Mouse (Mus musculus): ENCODE measurements at regions not wholly inside any gene's neighbourhood (a gene's known extent, or its start where the extent isn't known, plus 50 kb on each side); places are given as distances from the start of the nearest gene placed in this dataset.
A peak's percentile ranks its signal among the peaks of the same experiment; 100 is the strongest.

DNA sequence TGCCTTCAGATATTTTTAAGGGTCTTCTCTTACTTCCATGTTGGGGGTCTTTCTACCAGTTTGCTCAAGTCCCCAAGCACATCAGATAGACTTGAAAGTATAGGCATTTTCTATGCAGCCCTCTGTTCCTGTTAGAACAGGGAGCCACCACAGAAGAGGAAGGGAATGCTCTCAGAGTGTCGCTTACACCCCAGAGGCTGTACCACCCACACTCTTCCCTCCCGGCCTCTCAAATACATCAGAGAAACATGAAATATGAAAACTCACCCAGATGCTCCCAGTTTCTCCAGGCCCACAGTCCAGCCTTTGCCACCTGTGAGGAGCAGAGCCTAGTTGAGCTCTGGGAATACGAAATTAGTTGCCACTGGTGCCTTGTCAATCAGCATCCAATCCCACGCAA lies 423.2 kb upstream of the Meis1 start:
- H3K4me1 ChIP-seq (ENCODE audit: control insufficient read depth, insufficient read depth, low read length) = no peaks in the 10 kb centered on the region
- no peaks in the 10 kb centered on the region for H3K36me3 ChIP-seq (ENCODE audit: control insufficient read depth, insufficient read depth)
- WGBS = 84% methylated on average over 4 of the region's 4 CpGs
- H3K4me3 ChIP-seq (ENCODE audit: low read length) = no peak overlapping the region
- H3K9me3 ChIP-seq (replicated peaks; ENCODE audit: control insufficient read depth, low read length) = no peaks in the 10 kb centered on the region
- no peak for ATAC-seq (replicated peaks; ENCODE audit: extremely low read depth, insufficient read depth, low FRiP score)
- H3K27ac ChIP-seq (ENCODE audit: low read length) = no peak overlapping the region
- H3K9ac ChIP-seq (ENCODE audit: low read length) = no peak overlapping the region
- H3K4me2 ChIP-seq (ENCODE audit: low read depth, low read length) = no peak overlapping the region
- H3K27me3 ChIP-seq (ENCODE audit: control insufficient read depth, insufficient read depth, low read length) = no peaks in the 10 kb centered on the region

DNA sequence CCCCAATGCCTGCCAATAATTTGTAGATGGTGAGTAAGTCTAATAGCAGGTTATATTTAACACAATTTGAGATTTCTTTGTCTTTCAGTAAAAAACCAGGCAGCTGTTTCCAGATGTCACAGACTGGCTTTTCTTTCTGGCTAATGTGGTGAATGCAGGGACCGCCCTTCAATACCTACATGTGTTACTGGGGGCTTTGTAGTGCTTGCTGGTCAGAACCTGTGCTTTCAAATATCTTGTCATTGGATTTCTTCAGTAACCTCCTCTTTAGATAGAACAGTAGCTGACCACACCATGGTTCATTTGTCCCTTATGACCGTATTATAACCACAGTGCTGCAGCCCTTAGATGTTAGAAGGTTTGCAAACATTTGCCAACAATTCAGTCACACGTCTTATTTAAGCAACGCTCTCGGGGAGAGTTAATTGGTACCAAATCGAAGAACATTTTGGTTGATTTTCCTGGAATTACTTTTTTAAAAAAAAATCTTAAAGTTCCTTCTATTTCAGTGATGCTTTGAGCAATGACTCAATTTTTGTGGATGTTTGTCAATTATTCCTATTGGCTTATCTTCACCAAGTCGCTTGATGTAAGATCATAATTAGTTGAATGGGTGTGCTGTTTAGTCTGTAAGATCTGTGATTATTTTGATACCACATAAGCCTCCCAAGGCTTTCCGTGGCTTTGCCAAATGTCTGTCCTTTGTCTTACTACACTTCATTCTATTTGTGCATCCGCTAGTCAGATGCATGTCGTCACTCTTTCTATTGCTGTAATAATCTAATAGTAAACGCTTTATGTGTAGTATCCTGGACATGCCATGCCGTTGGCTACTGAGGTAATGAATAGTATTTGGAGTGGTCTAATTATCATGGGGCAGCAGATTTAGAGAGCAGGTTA lies 436.9 kb upstream of the Meis1 start:
- no peaks in the 10 kb centered on the region for H3K27me3 ChIP-seq (ENCODE audit: control insufficient read depth, insufficient read depth, low read length)
- H3K9me3 ChIP-seq (replicated peaks; ENCODE audit: control insufficient read depth, low read length) = no peaks in the 10 kb centered on the region
- H3K4me2 ChIP-seq (ENCODE audit: low read depth, low read length) = no peak overlapping the region
- no peaks in the 10 kb centered on the region for H3K4me1 ChIP-seq (ENCODE audit: control insufficient read depth, insufficient read depth, low read length)
- no peaks in the 10 kb centered on the region for H3K36me3 ChIP-seq (ENCODE audit: control insufficient read depth, insufficient read depth)
- no peak overlapping the region for H3K4me3 ChIP-seq (ENCODE audit: low read length)
- H3K27ac ChIP-seq (ENCODE audit: low read length) = no peak overlapping the region
- ATAC-seq (replicated peaks; ENCODE audit: extremely low read depth, insufficient read depth, low FRiP score) = no peak
- 75% methylated on average over 12 of the region's 12 CpGs for WGBS
- H3K9ac ChIP-seq (ENCODE audit: low read length) = no peak overlapping the region

GRCm38 (mm10) chr11:19456577-19456976 lies 437.8 kb upstream of the Meis1 start:
- Histone ChIP-seq H3K4me3 (ENCODE audit: low read length) (no peak overlapping the region), H3K4me2 (ENCODE audit: low read depth, low read length) (no peak overlapping the region), H3K4me1 (ENCODE audit: control insufficient read depth, insufficient read depth, low read length) (no peaks in the 10 kb centered on the region), H3K27me3 (ENCODE audit: control insufficient read depth, insufficient read depth, low read length) (no peaks in the 10 kb centered on the region), H3K9me3 (replicated peaks; ENCODE audit: control insufficient read depth, low read length) (no peaks in the 10 kb centered on the region), H3K27ac (ENCODE audit: low read length) (no peak overlapping the region), H3K36me3 (ENCODE audit: control insufficient read depth, insufficient read depth) (no peaks in the 10 kb centered on the region), H3K9ac (ENCODE audit: low read length) (no peak overlapping the region)
- ATAC-seq (replicated peaks; ENCODE audit: extremely low read depth, insufficient read depth, low FRiP score) = no peak
- WGBS = 64% methylated on average over 1 of the region's 1 CpGs

- Histone ChIP-seq H3K27ac (ENCODE audit: low read length) (no peak overlapping the region), H3K4me3 (ENCODE audit: low read length) (no peak overlapping the region), H3K27me3 (ENCODE audit: control insufficient read depth, insufficient read depth, low read length) (no peaks in the 10 kb centered on the region), H3K36me3 (ENCODE audit: control insufficient read depth, insufficient read depth) (no peaks in the 10 kb centered on the region), H3K4me2 (ENCODE audit: low read depth, low read length) (no peak overlapping the region), H3K4me1 (ENCODE audit: control insufficient read depth, insufficient read depth, low read length) (no peaks in the 10 kb centered on the region), H3K9me3 (replicated peaks; ENCODE audit: control insufficient read depth, low read length) (no peaks in the 10 kb centered on the region), H3K9ac (ENCODE audit: low read length) (no peak overlapping the region)
- 72% methylated on average over 6 of the region's 6 CpGs for WGBS
- ATAC-seq (replicated peaks; ENCODE audit: extremely low read depth, insufficient read depth, low FRiP score) = no peak
Observed at GRCm38 (mm10) chr11:19463730-19464358, 445.1 kb upstream of the Meis1 start.

DNA sequence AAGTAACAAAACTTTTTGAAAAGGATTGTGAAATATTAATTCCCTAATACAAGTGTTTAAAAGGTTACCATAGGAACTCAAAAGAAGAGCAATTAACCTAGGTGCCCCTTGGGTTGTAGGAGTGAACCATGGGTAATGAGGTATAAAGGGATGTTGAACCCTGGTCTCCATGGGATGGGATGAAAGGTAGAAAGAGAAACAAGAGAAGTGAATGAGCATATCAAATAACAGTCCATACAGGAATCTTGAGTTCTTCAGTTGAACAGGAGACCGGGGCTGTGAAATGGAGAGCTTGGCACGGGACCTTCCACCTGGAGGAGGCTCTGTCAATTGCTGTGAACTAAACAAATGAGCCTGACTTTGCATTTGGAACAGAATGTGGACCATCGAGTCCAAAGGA lies 449.6 kb upstream of the Meis1 start:
- no peak overlapping the region for H3K4me2 ChIP-seq (ENCODE audit: low read depth, low read length)
- no peak overlapping the region for H3K27ac ChIP-seq (ENCODE audit: low read length)
- H3K27me3 ChIP-seq (ENCODE audit: control insufficient read depth, insufficient read depth, low read length) = no peaks in the 10 kb centered on the region
- no peaks in the 10 kb centered on the region for H3K9me3 ChIP-seq (replicated peaks; ENCODE audit: control insufficient read depth, low read length)
- WGBS = 88% methylated on average over 3 of the region's 3 CpGs
- ATAC-seq (replicated peaks; ENCODE audit: extremely low read depth, insufficient read depth, low FRiP score) = no peak
- no peak overlapping the region for H3K4me3 ChIP-seq (ENCODE audit: low read length)
- H3K4me1 ChIP-seq (ENCODE audit: control insufficient read depth, insufficient read depth, low read length) = no peaks in the 10 kb centered on the region
- no peaks in the 10 kb centered on the region for H3K36me3 ChIP-seq (ENCODE audit: control insufficient read depth, insufficient read depth)
- H3K9ac ChIP-seq (ENCODE audit: low read length) = no peak overlapping the region

DNA sequence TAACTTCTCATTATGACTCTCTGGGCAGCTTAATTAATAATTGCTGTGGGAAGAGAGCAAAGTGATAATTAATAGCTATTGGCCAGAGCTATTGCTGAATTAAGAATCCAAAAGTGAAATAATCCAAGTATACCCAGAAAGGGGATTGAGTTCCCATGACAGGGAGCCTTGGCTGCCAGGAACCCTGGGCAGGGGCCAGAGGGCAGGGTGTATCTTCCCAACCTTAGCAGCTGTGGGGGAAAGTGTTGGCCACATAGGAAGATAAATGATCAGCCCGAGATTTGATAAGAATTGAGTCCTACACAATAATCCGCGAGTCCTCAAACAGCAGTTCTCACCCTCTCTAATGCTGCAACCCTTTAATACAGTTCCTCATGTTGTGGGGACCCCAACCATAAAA lies 450.0 kb upstream of the Meis1 start:
- 81% methylated on average over 3 of the region's 3 CpGs for WGBS

GRCm38 (mm10) chr11:19470648-19471341 lies 452.0 kb upstream of the Meis1 start:
- H3K4me3 ChIP-seq (ENCODE audit: low read length) = no peak overlapping the region
- 76% methylated on average over 5 of the region's 5 CpGs for whole genome bisulfite sequencing
- no peaks in the 10 kb centered on the region for H3K27me3 ChIP-seq (ENCODE audit: control insufficient read depth, insufficient read depth, low read length)
- H3K36me3 ChIP-seq (ENCODE audit: control insufficient read depth, insufficient read depth) = no peaks in the 10 kb centered on the region
- H3K4me1 ChIP-seq (ENCODE audit: control insufficient read depth, insufficient read depth, low read length) = no peaks in the 10 kb centered on the region
- H3K9ac ChIP-seq (ENCODE audit: low read length) = no peak overlapping the region
- no peak overlapping the region for H3K27ac ChIP-seq (ENCODE audit: low read length)
- no peak overlapping the region for H3K4me2 ChIP-seq (ENCODE audit: low read depth, low read length)
- no peak for ATAC-seq (replicated peaks; ENCODE audit: extremely low read depth, insufficient read depth, low FRiP score)
- no peaks in the 10 kb centered on the region for H3K9me3 ChIP-seq (replicated peaks; ENCODE audit: control insufficient read depth, low read length)

More for the DNA sequence above, 450.0 kb upstream of the Meis1 start:
- Histone ChIP-seq H3K4me3 (ENCODE audit: low read length) (no peak overlapping the region), H3K4me2 (ENCODE audit: low read depth, low read length) (no peak overlapping the region), H3K4me1 (ENCODE audit: control insufficient read depth, insufficient read depth, low read length) (no peaks in the 10 kb centered on the region), H3K27ac (ENCODE audit: low read length) (no peak overlapping the region), H3K36me3 (ENCODE audit: control insufficient read depth, insufficient read depth) (no peaks in the 10 kb centered on the region), H3K27me3 (ENCODE audit: control insufficient read depth, insufficient read depth, low read length) (no peaks in the 10 kb centered on the region), H3K9me3 (replicated peaks; ENCODE audit: control insufficient read depth, low read length) (no peaks in the 10 kb centered on the region), H3K9ac (ENCODE audit: low read length) (no peak overlapping the region)
- no peak for ATAC-seq (replicated peaks; ENCODE audit: extremely low read depth, insufficient read depth, low FRiP score)

GRCm38 (mm10) chr11:19475068-19475786 lies 448.9 kb upstream of the Spred2 start:
- Histone ChIP-seq H3K27ac (ENCODE audit: low read length) (no peak overlapping the region), H3K27me3 (ENCODE audit: control insufficient read depth, insufficient read depth, low read length) (no peaks in the 10 kb centered on the region), H3K4me2 (ENCODE audit: low read depth, low read length) (peak overlapping the region; percentile 54), H3K9ac (ENCODE audit: low read length) (no peak overlapping the region), H3K36me3 (ENCODE audit: control insufficient read depth, insufficient read depth) (no peaks in the 10 kb centered on the region), H3K4me1 (ENCODE audit: control insufficient read depth, insufficient read depth, low read length) (no peaks in the 10 kb centered on the region), H3K9me3 (replicated peaks; ENCODE audit: control insufficient read depth, low read length) (no peaks in the 10 kb centered on the region), H3K4me3 (ENCODE audit: low read length) (peak overlapping the region; percentile 12; the same call in 1 of the 2 replicates)
- 34% methylated on average over 18 of the region's 18 CpGs for WGBS
- ATAC-seq (replicated peaks; ENCODE audit: extremely low read depth, insufficient read depth, low FRiP score) = no peak
